Mouse (Mus musculus) T-cell, adult 2 months (primary cell): ENCODE measurements at regions not wholly inside any gene's neighbourhood (a gene's known extent, or its start where the extent isn't known, plus 50 kb on each side); places are given as distances from the start of the nearest gene placed in this dataset.

ENCODE experiments used
- DNase-seq: peaks from one replicate; pipeline ENCODE4 v3.0.0; 2022; ENCODE audit warnings: low spot score

DNA sequence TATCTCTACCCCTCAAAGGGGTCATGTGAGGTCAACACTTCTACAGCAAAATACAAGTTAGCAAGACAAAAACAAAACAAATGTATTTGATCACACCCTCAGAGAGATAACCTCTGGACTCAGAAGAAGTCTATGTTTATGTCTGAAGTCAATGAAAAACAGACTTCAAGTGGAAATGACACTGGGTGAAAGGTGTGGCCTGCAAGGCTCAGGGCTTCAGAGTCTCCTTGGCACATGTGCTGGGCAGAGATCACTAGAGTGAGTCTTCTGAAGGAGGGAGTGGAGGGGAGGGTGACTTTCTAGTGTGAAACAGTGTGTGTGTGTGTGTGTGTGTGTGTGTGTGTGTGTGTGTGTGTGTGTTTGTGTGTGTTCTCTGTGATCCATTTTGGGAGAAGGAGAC is 68.2 kb downstream of the Il12a start:
- DNase-seq = peak; percentile 35

DNA sequence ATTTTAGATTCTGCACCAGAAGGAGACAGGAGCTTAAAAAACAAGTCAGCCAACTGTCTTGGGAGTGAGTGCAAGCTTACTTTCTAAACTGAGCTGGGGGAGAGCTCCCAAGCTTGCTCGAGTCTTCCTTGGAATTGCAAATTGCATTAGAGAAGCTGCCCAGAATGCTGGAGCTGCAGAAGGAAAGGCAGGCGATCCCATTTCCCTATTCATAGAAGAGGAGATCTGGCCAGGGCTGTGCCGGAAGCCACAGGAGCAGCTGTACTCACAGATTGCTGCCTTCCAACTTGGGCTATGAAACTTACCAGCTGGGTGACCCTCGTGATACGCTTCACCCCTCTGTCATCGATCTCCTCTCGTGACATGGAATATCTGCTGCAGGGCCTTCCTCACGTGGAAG is 68.9 kb downstream of the Il12a start:
- no peak for DNase-seq

DNA sequence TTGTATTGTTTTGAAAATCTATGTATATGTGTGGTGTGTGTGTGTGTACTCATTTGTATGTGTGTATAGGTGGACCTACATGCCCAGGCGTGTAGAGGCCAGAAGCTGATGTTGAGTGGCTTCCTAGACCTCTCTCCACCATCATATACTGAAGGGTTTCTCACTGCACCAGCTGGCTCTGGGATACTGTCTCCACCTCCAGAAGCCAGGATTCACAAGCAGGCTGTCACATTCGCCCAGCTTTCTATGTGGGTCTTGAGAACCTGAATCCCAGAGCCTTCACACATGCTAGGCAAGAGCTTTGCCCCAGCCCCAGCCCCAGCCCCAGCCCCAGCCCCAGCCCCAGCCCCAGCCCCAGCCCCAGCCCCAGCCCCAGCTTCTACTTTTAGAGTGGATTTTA is 70.4 kb downstream of the Il12a start:
- no peak for DNase-seq

DNA sequence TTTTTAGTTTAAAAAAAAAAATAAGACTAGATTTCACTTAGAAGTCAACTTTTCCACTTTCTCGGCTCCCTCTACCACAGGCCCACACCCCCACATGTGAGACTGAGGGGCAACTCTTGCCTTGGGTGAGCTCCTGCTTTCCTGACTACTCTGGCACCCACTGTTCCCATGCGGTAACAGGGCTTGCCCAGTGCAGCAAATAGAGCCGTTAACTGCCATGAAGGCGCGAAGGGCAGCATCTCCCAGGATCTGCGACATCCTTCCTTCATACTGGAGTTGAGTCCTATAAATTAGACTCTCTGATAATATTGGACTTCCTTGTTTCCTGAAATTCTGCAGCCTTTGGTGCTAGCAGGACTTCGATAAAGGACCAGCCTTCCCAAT is 70.8 kb downstream of the Il12a start:
- DNase-seq = no peak

DNA sequence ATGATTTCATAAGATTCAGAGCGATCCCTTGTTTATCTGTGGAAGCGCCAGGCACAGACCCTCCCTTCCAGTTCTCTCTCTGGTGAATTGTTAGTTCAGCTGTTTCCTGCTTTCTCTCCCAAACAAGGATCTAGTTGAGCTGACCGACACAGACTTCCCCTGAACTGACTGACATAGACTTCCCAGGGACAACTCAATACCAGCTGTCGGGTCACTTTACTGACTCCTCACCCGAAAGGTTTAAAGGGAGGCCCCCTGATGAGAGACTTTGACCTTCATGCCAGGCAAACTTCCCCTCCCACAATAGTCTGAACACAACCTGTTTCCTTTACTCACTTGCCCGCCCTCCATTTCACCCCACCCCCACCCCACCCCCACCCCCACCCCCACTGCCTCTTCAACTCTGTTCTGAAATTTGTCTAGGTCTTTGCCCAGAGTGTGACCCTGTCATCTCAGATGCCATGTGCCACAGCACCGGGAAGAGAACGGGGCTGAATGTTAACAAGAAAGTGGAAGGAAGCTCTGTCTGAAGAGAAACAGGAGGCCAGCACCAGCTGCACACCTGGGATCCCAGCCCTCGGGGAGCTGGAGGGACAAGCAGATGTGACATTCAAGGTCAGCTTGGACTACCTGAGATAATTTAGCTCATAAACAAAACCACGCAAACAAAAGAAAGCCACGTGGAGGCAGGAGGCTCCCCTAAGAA is 71.3 kb downstream of the Il12a start:
- DNase-seq = no peak

DNA sequence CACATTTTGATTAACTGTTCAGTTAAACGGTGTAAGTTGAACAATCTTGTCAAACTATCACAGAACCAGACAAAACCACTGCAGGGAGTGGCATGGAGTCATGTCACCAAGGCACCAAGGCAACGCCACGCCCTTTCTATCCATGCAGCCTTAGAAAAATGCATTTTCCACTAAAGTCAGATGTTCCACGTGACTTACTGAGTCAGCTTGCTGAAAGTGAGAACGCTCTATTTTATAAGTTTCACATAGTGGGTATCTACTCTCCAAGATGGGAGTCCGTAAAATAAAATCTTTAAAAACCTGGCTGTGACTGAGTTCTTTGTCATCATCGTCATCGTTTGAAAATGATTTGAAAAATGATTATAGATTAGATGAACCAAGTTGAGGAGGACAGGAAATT is 72.5 kb downstream of the Il12a start:
- DNase-seq = no peak

DNA sequence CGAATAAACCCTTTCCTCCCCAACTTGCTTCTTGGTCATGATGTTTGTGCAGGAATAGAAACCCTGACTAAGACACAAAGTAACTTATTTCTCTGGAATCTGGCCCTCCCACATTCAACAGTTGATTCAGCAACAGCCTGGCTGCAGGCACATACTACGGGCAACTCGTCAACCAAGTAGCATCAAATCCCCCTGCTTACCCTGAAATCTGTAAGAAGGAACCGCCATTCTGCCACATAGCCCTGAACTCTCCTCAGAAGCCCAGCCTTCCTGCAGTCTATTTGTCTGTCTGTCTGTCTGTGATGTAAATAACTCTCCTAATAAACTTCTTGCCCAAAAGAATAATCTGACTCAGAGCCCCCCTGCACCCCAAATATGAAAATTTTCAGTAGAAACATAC is 73.9 kb downstream of the Il12a start:
- DNase-seq = no peak

DNA sequence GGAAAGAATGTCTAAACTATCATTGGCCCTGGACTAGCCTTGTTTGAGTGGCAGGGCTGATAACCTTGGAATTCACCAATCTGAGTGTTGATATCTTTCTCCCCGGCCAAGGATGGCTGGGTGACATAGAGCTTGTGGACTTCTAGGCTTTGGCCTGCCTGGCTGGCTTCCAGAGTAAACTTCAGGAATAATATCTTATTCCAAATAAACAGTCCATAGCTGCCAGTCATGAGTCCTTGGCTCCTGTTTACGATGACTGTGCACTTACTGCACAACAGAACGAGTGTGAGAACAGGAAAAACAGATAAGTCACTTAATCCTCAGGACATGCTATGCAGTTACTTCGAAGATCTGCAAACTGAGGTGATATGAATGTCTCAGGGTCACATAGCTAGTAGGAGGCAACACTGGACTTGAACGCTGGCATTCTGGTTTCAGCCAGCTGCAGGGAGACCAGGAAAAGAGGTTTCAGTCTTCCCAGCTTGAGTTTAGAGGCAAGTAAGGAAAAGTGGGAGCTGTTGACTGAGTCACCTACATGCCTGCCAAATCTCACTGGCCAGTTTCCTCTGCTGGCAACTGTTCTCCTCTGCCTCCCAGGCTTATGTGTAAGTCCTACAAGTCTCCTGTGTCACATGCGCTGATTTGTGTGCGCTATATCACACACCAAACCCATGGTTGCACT is 74.6 kb downstream of the Il12a start:
- no peak for DNase-seq

DNA sequence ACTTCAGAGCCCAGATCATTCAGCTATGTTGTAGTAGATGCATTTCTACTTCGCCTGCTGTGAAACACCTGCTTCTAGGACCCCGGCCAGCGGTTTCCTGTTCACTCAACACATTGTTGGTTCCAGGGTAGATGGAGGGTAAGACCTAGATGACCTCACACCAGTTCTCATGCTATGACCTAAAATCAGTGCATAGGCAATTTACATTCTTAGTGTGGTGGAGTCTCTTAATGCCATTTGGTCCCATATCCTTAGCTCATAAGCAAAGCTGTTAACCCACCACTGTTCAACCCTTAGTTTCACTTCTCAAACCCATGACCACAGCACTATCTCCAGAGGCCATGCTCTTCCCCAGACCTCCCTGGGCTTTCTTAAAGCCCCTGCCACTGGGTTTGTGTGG is 81.1 kb downstream of the Il12a start:
- no peak for DNase-seq

DNA sequence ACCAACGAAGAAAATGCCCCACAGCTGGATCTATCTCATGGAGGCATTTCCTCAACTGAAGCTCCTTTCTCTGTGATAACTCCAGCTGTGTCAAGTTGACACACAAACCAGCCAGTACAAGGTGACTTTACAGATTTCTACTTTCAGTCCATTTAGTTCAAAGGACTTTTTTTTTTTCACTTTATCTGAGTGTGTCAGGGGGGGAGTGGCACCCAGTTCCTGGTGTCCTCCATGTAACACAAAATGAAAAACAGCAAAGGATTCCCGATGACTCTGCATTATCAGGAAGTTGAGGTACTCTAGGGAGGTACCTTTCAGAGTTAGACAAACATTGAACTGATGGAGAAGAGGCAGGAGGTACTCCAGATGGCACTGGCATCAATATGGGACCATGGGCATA is 87.4 kb downstream of the Il12a start:
- no peak for DNase-seq

DNA sequence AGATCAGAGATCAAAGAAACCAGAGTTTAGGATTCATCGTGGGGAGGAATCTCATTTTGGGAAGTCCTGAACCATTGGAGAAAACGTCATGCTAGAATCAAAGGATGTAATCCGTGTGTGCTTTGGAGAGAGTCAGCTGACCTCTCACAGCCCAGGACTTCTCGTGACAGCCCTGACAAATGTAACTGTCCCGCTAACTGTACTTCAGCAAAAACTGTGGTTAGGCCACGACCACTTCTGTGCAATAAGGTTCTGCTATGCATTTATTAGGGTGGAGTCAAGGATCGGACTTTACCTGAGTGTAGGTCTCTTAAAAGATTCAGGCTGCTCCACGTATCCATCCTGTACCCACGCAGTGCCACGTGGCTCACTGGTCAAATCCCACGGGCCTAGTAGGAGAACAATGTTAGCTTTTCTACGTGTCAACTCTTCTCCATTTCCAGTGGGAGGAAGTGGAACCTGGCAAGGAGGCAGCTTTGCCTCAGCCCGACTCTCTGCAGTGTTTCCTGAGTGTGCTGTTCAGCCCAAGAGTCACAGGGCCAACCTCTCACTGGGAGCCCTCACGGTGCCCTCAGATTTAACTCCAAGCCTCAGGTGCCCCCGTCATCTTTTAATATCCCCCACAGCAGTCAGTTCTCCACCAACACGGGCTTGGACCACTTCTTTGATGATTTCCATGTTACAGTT is 88.1 kb downstream of the Il12a start:
- no peak for DNase-seq

DNA sequence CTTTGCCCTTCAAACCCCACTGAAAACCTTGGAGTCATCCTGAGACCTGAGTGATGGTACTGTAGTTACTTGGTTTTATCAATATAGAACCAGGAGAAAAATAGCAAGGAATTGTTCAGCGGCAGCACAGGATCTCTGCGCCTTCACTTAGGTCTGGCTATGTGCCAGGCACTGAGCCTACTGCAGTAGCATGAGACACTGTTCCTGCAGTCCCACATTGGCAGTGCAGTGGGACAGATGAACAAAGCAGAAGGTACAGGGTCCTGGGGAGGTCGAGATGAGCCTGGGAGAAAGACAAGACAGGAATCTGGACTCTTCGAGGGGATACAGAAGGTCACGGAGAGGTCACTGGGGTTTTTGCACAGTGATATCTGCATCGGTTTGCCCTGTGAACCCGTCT is 88.5 kb upstream of the 1110032F04Rik start:
- DNase-seq = no peak

DNA sequence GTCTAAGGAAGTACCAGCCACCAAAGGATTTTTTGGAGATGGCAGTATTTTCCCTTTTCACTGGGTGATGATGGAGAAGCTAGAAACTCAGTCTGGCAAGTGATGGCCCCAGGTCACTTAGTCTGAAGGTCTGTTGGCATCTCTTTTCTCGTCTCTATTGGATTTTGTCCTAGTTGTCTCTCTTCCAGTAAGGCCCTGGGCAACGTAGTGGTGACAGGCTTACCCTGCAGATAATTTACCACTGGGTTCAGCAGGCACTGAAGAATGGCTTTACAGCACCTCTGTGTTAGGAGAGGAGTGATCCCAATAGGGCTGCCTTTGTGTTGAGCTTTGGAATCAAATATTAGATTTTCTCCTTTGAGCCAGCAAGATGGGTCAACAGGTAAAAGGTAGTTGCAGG is 87.9 kb upstream of the 1110032F04Rik start:
- DNase-seq = no peak

DNA sequence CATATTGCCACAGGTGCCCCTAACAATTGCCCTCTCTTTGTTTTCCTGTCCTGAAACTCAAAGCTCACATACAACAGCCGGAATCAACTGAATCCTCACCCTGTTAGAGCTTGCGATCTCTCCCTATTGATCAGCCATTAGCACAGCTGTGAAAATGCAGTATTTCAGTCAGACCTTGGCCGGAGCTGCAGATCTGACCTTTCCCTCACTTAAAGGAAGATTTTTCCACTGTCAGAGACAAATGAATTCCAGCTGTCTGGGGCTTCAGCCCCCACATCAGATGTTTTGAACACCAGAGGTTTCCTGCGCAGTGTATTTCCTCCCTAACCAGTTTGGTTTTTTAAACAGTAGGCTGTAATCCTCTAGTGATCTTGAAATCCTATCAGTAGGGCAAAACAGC is 87.0 kb upstream of the 1110032F04Rik start:
- no peak for DNase-seq

DNA sequence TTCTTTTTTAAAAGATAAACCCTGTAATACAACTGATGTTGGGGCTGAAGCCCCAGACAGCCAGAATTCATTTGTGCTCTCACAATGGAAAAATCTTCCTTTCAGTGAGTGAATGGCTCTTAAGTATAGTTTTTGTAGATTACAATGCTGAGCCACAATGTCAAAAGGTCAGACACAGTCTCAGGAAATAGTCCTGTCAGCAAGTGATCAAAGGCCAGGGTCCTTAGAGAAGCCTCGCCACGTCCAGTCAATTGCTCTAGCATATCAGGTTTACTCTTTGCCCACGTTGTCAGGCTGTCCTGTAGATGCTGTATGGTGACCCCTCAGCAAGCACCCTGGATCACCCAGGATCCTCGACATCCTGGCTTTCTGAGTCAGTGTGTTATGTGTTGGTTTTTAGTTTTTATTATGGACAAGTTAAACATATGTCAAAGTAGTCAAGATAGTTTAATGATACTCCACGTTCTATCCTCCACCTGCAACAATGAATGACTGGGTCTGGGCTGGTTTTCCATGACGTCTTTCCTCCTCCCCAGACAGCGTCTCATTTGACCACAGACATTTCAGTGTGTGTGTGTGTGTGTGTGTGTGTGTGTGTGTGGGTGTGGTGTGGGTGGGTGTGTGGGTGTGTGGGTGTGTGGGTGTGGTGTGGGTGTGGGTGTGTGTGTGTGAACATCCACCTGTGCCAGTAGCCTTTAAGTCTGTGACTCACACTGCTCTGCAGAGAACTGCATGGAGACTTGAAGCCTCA is 85.5 kb upstream of the 1110032F04Rik start:
- DNase-seq = peak; percentile 81

DNA sequence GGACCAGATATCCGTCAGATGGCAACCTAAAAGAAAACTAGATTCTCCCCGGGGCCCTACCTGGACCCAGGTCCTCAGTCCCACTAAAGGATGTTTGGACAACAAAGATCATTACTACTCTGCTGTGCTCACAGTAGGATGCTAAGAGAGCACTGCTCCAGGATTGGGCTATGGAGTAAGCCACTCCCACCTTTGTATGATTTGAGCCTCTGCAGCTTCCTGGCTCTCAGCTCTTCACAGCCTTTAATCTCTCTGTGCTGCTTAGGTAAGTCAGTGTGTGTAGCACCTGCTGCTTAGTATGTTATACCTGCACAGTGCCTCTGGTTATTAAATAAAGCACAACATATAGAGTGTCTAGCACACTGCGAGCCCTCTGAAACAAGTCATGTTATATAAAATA is 82.6 kb upstream of the 1110032F04Rik start:
- peak; percentile 31 for DNase-seq

DNA sequence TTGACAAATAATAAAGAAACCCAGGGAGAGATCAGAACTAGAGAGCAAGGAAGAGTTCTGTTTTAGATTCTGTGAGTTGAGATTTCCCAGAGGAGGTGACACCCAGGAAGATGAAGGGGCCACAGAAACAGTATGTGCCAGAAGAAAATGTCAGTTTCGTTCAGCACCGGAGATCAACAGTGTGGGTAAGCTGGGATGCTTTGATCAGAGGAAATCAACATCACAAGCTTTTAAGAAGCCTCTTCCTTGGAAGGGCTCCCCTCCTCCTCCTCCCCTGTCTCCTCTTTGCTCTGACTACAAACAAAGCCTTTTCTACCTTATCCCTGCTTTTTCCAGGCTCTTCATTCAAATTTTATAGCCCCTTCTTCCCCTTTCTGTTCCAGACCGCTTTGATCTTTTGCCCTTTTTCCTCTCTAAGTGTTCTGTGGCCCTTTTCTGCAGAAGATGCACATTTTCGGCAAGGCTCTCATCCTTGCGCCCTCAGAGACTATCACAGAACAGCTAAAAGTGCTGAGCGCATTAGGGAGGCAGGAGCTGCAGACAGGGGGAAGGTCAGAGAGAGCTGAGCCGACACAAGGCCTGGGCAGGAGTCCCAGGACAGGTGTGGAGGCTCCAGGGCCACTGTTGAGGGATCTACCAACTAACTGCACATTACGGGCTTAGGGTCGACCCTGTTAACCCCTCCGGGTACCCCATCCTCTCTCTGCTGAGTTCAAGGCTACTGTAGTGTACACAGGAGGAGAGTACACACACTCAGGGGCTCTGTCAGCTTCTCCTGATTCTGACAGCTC is 81.8 kb upstream of the 1110032F04Rik start:
- DNase-seq = peak; percentile 68

DNA sequence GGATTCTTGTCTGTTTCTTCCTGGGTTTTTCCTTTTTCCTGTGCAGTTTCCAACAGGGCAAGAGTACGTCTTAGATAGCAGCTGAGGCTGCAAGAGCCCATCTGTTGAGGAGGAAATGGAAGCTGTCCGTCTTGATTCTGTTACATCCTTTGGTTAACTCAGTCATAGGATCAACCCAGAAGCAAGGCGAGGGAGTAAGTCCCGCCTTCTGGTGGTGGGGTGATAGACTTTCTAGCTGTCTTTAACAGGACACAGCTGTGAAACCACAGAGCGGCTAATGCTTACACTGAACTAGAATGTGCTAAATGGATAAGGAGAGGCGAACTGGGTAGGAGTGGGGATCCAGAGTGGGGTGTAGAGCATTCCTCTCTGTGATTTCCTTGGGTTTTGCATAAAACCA is 79.9 kb upstream of the 1110032F04Rik start:
- peak; percentile 66 for DNase-seq

DNA sequence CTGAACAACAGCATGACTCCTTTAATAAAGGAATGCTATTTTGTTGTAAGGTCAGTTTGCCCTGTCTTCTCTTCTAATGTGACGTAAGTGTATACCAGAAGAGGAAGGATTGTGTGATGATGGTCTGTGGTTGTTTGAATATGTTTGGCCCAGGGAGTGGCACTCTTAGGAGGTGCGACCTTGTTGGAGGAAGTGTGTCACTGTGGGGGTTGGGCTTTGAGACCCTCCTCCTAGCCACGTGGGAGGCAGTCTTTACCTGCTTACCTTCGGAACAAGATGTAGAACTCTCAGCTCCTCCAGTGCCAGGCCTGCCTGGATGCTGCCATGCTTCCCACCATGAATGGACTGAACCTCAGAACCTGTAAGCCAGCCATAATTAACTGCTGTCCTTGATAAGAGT is 78.9 kb upstream of the 1110032F04Rik start:
- DNase-seq = no peak

DNA sequence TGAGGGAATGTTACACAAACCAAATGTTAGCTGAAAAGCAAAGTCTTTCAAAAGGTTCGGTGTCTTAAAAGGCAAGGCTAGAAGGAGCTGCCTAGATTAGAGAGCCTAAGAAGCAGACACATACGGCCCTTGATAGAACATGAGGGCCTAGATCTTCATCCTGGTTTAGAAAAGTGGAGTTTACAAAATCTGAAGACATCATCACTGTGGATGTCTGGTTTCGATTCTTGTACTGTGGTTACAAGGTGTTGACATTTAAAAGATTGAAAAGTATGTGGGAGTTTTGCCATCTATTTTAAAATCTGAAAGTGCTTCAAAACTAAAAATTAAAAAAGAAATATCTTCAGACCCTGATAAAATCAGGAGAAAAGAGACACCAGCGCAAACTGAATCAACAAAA is 76.5 kb upstream of the 1110032F04Rik start:
- DNase-seq = no peak

DNA sequence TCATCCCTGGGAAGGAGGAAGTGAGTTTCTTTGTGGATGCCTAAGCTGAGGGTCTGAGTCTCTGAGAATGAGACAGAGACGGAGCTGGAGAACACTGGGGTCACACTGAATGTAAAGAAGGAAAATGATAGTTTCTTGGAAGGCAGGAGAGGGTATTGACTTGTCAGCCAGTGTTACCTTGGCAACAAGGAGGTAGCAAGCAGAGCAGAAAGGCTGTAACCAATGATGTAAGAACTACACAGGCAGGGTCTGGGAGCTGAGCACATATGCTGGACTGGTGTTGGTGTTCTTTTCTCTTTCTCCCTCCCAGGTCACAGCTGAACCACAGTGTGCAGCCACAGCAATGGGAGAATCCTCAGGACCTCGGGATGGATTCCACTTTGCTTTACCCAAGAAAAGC is 75.5 kb upstream of the 1110032F04Rik start:
- no peak for DNase-seq
